Mouse (Mus musculus) megakaryocyte, embryonic 14.5 days (primary cell): ENCODE measurements around the gene Hoxd11.

Experiments used
- FLI1 ChIP-seq: IDR thresholded peaks from 2 replicates; pipeline ENCODE4 v1.6.1; 2012; ENCODE audit warnings: low read length, inconsistent platforms, mixed read lengths
- GATA1 ChIP-seq: IDR thresholded peaks from 3 replicates; pipeline ENCODE4 v1.6.1; 2012; ENCODE audit warnings: mixed read lengths, low read length, inconsistent platforms, borderline replicate concordance

DNA sequence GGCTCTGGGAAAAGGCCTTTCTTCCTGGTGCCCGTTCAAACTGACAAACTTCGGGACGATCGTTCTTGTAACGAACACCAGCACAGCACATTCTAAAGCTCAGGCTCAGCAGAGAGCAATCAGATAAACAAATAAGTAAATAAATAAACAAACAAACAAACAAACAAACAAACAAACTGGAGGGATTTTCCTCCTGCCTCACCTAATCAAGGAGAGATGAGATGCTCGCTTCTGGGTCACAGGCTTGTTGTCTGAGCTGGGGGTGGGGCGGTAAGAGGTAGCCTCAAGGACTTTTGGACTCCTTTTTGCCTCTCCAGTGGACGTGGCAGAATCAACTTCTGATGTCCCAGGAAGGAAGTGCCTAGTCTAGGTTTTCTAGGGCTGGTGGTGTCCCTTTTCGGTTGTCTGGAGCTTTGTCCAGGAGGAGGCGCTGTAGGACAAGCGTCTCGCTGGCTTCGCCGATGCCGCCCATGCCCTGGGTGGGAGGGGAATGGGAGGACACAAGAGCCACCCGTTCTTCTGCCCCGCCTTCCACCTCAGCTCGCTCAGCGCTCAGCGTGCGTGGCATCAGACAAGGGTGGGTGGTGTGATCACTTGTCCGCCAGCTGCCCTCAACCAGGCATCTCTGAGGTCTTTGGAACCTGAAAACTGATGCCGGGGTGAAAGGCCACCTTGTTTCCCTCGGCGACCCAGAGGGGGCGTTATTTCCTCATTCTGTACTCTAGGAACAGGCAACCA is 36.3 kb downstream of the Hoxd11 start:
- TF ChIP-seq GATA1 (no peak), FLI1 (no peak)
